Mouse (Mus musculus) cerebellum, adult 18-20 months (tissue): ENCODE measurements at regions not wholly inside any gene's neighbourhood (a gene's known extent, or its start where the extent isn't known, plus 50 kb on each side); places are given as distances from the start of the nearest gene placed in this dataset.

Experiments
- DNase-seq, 2 experiments: peaks; one replicate each; pipeline ENCODE4 v3.0.0; 2021

DNA sequence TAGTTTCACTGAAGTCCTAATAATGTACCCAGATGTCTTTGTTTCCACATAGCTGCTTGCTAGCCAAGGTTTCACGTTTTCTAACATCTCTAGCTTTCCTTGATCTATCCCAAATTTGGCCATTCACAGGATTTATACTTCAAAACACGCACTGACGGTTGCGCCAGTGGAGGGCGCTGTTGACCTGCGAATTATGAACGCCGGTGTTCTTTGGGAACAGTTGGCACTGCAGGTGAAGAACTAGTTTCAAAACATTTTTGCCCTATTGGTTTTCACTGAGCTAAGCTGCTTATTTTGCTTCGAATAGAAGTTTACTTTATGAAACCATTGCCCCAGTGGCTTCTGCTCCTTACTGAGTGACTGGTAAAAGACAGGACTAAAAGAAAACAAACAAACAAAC lies 76.7 kb upstream of the Slitrk3 start:
- peak; percentile 5 to 23 for DNase-seq

DNA sequence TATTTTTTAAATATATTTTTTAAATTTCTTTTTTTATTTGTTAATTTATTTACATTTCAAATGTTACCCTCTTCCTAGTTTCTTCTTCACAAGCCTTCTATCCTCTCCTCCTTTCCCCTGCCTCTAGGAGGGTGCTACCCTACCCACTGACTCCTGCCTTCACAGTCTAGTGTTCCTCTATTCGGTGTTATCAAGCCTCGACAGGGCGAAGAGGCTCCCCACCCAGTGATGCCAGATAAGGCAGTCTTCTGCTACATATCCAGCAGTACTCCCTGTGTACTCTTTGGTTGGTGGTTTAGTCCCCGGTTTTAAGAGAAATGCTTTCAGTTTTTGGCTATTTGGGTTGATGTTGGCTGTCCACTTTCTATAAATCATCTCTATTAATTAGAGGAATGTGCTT lies 67.5 kb upstream of the Slitrk3 start:
- no peak for DNase-seq

DNA sequence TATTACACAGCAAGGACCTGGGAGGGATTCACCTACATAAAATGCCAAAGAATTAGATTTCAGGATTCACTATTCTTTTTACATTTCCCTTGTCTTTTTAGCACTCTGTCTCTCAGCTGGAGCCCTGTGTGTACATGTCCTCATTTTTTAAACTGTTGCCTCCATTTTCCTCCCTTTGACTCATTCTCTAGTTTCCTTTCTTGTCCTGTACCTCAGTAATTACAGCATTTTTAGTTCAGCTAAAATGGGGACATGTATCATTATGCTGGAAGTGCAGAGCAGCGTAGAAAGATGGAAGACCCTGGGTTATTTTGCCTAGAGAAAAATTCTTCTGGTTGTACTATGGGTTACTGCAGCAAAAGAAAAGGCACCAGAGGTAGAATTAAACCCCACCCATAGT lies 51.5 kb upstream of the Slitrk3 start:
- DNase-seq, result no peak
